Mouse (Mus musculus): ENCODE data around the gene Grk6.

DNA sequence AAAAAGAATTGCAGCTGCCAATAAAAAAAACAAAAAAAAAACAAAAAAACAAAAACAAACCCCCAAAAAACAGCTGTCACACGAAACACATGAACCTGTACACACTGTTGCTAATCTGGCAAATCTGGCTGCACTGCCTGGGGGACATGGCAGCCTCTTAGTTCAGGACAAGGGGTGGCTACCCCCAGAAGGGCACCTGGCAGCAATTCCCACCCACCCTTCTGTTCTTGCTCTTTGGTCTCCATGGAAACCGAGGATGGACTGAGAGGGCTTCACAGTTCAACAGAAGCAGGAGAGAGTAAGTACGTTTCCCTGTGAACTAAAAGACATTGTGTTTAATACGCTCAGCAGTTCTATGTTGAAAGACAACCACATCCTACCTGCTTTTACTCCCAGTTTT lies 50.8 kb downstream of the Grk6 start:
- no peak for TF ChIP-seq CTCF (IDR thresholded peaks at IDR 0.05; ENCODE audit: control insufficient read depth, insufficient read depth, low read length)
- no peak for TF ChIP-seq POLR2A (IDR thresholded peaks at IDR 0.05; ENCODE audit: borderline replicate concordance, control insufficient read depth, low read depth, low read length)

Measured in bone marrow, adult 2 months (tissue).